Mouse (Mus musculus): ENCODE results near the gene Hsf5.
A peak's percentile ranks its signal among the peaks of the same experiment; 100 is the strongest.

The Hsf5 gene

DNA sequence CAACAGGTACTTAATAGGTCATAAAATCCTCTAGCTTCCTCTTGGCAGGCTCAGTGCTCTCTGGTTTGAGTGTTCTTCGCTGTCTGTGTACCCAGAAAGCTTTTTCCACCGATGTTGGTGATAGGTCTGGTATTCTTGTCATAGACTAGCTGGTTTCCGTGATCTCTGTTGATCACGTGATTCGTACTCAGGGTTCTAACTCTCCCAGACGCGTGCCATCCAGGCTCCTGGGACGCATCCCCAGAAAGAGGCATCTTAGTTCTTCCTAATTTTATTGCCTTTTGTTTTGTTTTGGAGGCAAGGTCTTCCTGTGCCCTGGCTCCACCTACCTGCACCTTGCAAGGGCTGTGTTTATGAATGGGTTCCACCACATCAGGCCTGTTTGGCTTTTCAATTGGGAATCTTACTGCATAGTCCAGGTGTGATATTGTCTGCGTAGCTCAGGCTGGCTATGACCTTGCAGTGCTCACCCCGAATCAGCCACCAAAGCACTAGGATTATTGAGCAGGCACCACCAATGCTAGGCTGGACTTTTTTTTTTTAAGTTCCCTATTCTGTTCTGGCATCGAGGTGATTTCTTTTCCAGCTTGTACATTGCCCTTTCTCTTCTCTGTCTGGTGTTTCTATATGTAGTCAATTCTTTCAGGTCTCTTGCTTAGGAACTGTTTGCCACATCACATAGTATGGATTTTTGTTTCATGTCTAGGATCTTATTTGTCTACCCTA, 71.7 kb downstream of the Hsf5 start:
- peak; percentile 63 for DNase-seq

DNA sequence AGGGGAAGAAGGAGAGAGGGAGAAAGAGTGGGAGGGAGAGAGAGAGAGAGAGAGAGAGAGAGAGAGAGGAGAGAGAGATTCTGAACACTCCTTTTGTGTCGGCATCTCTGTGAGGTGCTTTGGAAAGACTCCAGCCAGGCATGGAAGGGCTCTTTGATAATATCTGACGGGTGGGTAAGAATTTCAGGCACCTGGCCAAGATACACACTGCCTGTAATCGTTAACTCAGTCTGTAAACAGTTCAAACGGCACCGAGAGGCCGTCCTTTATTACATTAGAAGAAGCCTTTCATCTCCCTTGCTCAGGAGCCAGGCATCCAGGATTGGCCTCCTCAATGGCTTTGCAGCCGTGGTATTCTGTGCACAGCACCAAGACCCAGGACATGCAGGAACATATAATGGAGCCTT, 72.4 kb downstream of the Hsf5 start:
- peak; percentile 41 for DNase-seq

DNA sequence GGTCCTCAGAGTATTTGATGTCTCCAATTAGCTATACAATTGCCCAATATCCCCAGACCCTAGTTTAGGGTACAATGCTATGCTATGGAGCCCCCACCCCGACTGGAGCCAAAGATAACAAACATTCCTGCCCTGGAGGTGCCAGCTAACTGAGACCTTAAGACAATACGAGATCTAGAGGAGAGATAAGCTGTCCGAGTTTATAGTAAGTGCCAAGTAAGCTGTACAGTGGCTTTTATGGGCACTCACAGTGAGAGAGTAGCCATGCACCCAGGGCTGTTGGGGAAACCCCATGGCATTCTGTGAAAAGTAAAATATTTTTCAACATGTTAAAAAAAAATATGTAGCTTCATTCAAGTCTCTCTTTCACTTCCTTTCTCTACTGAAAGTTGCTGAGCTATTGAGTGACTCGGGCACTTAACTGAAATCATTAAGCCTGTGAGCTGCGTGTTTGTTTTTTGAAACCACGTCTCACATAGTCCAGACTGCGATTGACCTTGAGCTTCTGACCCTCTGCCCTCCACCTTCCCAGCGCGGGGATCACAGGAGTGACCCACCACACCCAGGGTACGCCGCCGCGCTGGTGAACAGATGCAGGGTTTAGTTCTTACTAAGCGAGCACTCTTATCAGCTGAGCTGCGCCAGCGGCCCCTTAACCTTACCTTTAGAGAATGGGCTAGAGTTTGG, 73.2 kb downstream of the Hsf5 start:
- DNase-seq: peak; percentile 70

DNA sequence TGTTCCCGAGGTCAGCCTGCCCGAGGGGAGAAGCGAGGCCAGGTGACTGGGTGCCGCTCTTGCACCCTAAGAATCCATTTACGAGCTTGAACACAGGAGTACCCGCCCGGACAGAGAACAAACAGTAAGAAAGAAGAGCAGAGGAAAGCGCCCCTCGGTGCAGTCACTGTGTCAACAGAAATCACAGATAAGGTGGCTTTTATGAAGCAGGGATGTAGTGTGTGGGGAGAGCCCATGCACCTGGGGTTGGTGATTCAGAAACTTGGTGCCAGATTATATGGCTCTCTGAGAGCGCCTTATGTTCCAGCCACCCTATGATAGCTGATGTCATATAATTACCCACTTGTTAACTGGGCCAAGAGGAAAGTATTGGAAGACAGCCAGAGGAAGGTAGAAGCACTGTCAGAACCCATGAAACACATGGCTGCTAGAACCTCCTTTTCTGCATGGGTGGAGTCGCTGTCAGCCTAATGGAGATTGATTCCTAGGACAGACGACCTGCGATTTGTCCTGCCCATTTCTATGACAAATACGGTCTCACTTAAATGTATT, 80.2 kb downstream of the Hsf5 start:
- DNase-seq: no peak

DNA sequence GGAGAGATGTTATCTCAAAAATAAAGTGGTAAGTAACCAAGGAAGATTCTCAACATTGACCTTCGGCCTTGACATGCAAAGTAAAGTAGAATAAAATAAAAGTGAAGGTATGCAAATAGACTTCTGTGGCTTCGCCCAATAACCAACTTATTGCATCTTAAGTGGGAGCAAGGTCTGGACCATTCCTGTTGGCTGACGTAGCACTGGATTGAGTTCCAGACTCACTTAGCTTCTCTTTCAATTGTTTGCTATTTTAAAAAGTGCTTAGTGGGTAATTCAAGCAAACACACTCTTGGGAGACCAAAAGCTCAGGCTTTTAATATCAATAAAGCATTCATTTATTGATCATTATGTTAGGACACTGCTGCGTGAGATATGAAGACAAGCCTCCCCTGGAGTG, 81.2 kb downstream of the Hsf5 start:
- no peak for DNase-seq

GRCm38 (mm10) chr11:87701108-87701507, 84.1 kb downstream of the Hsf5 start:
- DNase-seq: no peak

DNA sequence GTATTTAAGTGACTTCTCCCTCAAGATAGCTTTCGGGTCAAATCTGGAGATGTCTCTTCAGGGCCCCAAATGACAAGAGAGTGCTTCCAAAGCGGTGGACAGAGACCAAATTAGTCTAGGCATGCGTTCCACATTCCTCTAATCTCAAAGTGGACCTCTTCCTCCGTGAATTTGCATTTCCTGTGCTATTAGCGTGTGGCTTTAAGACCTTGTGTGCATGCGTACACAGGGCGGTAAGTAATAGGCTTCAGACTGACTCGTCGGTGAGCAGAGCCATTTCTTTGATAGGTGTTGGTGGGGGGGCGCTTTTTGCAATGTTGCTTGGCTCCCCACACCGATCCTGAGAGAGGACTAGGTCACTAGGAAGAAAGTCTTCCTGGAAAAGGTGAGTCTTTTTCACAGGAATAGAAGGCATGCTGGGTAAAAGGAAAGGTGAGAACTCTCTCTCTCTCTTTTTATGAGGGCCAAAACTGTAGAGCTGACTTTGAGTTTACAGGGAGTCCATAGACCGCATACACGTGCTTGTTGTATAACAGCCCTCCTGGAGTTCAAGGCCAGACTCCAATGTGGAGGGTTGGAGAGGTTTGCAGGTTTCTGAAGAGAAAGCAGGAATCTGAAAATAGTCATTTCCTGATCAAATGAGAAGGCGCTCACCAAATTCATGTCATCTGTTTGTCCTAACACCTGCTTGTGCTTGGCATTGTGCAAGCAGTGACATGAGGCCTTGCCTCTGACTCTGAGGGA, 85.1 kb downstream of the Hsf5 start:
- no peak for DNase-seq

DNA sequence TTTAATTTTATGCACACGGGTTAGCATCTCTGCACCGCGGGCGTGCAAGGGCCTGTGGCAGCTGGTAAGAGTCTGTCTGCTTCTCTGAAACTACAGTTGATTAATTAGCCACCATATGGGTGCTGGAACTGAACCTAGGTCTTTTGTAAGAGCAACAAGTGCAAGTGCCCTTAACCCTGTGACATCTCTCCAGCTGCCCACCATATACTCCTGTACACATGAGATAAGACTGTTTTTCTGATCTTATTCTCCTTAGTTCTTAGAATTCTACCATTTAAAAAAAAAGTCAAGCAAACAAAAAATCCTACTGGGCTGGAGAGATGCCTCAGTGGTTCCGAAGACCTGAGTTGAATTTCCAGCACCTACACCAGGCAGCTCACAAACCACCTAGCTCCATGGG, 86.7 kb downstream of the Hsf5 start:
- no peak for DNase-seq

- DNase-seq: no peak
Observed at GRCm38 (mm10) chr11:87704289-87704688, 87.3 kb downstream of the Hsf5 start.

GRCm38 (mm10) chr11:87707570-87707969, 90.6 kb downstream of the Hsf5 start:
- DNase-seq: no peak

DNA sequence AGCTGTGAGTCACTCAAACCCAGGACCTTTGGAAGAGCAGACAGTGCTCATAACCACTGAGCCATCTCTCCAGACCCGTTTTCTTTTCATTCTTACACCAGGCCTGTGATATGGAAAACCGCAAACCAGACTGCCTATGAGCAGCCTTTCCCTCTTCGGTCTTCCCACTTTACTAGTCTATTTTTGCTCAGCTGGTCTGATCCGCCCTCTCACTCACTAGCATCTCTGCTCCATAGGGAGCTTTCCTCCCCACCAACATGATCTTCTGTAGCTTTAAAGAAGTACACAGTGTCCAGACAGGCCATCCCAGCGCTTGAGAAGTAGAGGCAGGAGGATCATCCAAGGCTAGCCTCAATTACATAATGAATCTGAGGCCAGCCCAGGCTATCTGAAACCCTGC, 92.0 kb downstream of the Hsf5 start:
- no peak for DNase-seq
